Mouse (Mus musculus): ENCODE results near the gene Slc30a2.

GRCm38 (mm10) chr4:134350641-134351040 lies 7.7 kb downstream of the Slc30a2 start:
- TF ChIP-seq MYOD1 (IDR thresholded peaks at IDR 0.05; ENCODE audit: control insufficient read depth in 1 of 3, insufficient read length in 2 of 3, low read depth in 2 of 3) (no peak), USF1 (IDR thresholded peaks at IDR 0.05; ENCODE audit: low read depth) (no peak), POLR2A (IDR thresholded peaks at IDR 0.05; ENCODE audit: insufficient read length, low read depth) (no peak), E2F4 (IDR thresholded peaks at IDR 0.05; ENCODE audit: insufficient read depth) (no peak), CEBPB (IDR thresholded peaks at IDR 0.05; ENCODE audit: insufficient read depth, poor library complexity, severe bottlenecking) (no peak), TCF3 (IDR thresholded peaks at IDR 0.05; ENCODE audit: insufficient read length, low read depth) (no peak), POLR2AphosphoS2 (IDR thresholded peaks at IDR 0.05; ENCODE audit: insufficient read length, low read depth) (no peak)

Measured in myocyte (in vitro differentiated cells).